Comparison of ENCODE assay signal across 34 mouse cellular contexts in the genomic region with DNA sequence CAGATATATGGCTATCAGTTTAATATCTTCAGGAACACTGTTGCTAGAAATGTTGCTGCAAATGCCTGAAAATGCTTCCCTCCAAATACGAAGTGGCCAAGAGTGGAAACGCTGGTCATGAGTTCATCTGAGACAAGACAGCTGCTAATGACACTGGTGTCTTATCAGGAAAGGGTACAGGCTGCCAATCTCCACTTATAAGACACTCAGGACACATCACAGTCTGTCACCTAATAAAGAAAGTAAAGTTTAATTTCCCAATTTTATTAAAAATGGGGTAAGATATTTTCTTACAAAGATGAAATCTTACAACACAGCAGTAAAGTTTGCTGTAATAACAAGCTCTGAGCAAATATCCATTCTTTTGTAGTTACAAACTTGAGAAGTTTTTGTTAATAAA.
"Had no signal": no experiment of that assay in that cellular context is flagged by ENCODE, and none has a peak within 500 bp of the region (broad histone marks: within the 10 kb centered on the region; RNA-seq: fewer than 3 reads in every experiment).

No protein-coding gene starts in this region.

- H3K36me3 ChIP-seq: heart, embryonic 10.5 days; heart, embryonic 13.5 days; heart, embryonic 15.5 days; hindbrain, embryonic 10.5 days; hindbrain, embryonic 12.5 days; hindbrain, embryonic 13.5 days; hindbrain, embryonic 15.5 days; intestine, embryonic 15.5 days; kidney, embryonic 15.5 days had no signal

- H3K27me3 ChIP-seq: heart, embryonic 13.5 days; heart, embryonic 15.5 days; hindbrain, embryonic 15.5 days; intestine, embryonic 15.5 days; kidney, embryonic 15.5 days had no signal

- H3K4me1 ChIP-seq: heart, embryonic 10.5 days; hindbrain, embryonic 12.5 days had no signal

- ATAC-seq: hindbrain, embryonic 16.5 days; hindbrain, postnatal 0 days; inflammation-experienced regulatory T-cells, adult 6 months; intestine, embryonic 15.5 days; intestine, embryonic 16.5 days; intestine, postnatal 0 days had no signal

- H3K4me2 ChIP-seq: heart, embryonic 11.5 days; heart, embryonic 13.5 days; heart, embryonic 15.5 days; hindbrain, embryonic 12.5 days; hindbrain, embryonic 13.5 days; hindbrain, embryonic 14.5 days; hindbrain, embryonic 15.5 days; intestine, embryonic 15.5 days; kidney, embryonic 15.5 days had no signal

- H3K9ac ChIP-seq: heart, embryonic 13.5 days; heart, embryonic 15.5 days; hindbrain, embryonic 12.5 days; hindbrain, embryonic 13.5 days; hindbrain, embryonic 14.5 days; hindbrain, embryonic 15.5 days; intestine, embryonic 15.5 days; kidney, embryonic 15.5 days had no signal

- H3K27ac ChIP-seq: heart, embryonic 10.5 days; heart, embryonic 13.5 days; heart, embryonic 15.5 days; hindbrain, embryonic 10.5 days; hindbrain, embryonic 12.5 days; hindbrain, embryonic 13.5 days; hindbrain, embryonic 14.5 days; hindbrain, embryonic 15.5 days; hindbrain, postnatal 0 days; intestine, embryonic 15.5 days; kidney, embryonic 15.5 days; kidney, postnatal 0 days; layer of hippocampus, adult 2 months had no signal

- DNase-seq: heart, postnatal 10 days; heart, postnatal 14 days; heart, postnatal 36 days; heart, postnatal 4 days; kidney, adult 11 months; kidney, adult 18-20 months; kidney, adult 2 months; kidney, adult 8-10 months; kidney, adult 9 months; kidney, postnatal 10 days; kidney, postnatal 14 days; kidney, postnatal 25 days; kidney, postnatal 36 days; kidney, postnatal 4 days; layer of hippocampus, adult 9-11 months; layer of hippocampus, postnatal 36 days had no signal

- H3K4me3 ChIP-seq: heart, embryonic 10.5 days; heart, embryonic 13.5 days; heart, embryonic 15.5 days; hindbrain, embryonic 10.5 days; hindbrain, embryonic 12.5 days; hindbrain, embryonic 13.5 days; hindbrain, embryonic 15.5 days; intestine, embryonic 15.5 days; kidney, embryonic 15.5 days; layer of hippocampus, adult 2 months had no signal

- H3K9me3 ChIP-seq: heart, embryonic 10.5 days; heart, embryonic 15.5 days; hindbrain, embryonic 10.5 days; hindbrain, embryonic 12.5 days; hindbrain, embryonic 13.5 days; hindbrain, embryonic 15.5 days; intestine, embryonic 15.5 days; kidney, embryonic 15.5 days had no signal
